Comparison of ENCODE assay signal across 18 mouse cellular contexts in genomic region chr16:84987724-84988287, GRCm38 (mm10).
A peak's percentile ranks its signal among the peaks of the same experiment; 100 is the strongest.
DNase-seq lines count a peak whose midpoint lies in the region; ATAC-seq lines count a peak whose summit lies in the region.
"Had no signal": no experiment of that assay in that cellular context is flagged by ENCODE, and none has a peak within 500 bp of the region (broad histone marks: within the 10 kb centered on the region; RNA-seq: fewer than 3 reads in every experiment).

No protein-coding gene starts in this region.

- no peak overlapping the region for H3K27ac ChIP-seq in neural tube, embryonic 12.5 days
- H3K27ac ChIP-seq in neural tube, embryonic 15.5 days (replicated peaks): no peak overlapping the region
- H3K27ac ChIP-seq in hindbrain, embryonic 14.5 days: no peak overlapping the region
- H3K27ac ChIP-seq: liver, embryonic 15.5 days had no signal

- no peak overlapping the region for H3K4me2 ChIP-seq in neural tube, embryonic 12.5 days (replicated peaks)
- no peak overlapping the region for H3K4me2 ChIP-seq in neural tube, embryonic 15.5 days
- H3K4me2 ChIP-seq in hindbrain, embryonic 14.5 days (replicated peaks): no peak overlapping the region
- H3K4me2 ChIP-seq: liver, embryonic 15.5 days had no signal

- DNase-seq in embryo, embryonic 11 days: peak; percentile 18
- DNase-seq in embryo, embryonic 10.5 days (ENCODE audit: low spot score): no peak
- DNase-seq in hindbrain, embryonic 14.5 days (ENCODE audit: low spot score): no peak
- DNase-seq in adrenal gland, postnatal 10 days: no peak
- no peak for DNase-seq in right cerebral cortex, postnatal 25 days
- DNase-seq in left cerebral cortex, postnatal 10 days (ENCODE audit: extremely low spot score in 1 of 2, low spot score in 2 of 2): no peak
- DNase-seq: adrenal gland, adult 8-10 months; cerebellum, postnatal 25 days; heart, postnatal 10 days; kidney, postnatal 14 days; layer of hippocampus, postnatal 36 days; right cerebral cortex, postnatal 14 days; thymus, adult 2 months had no signal

- no peak overlapping the region for H3K9ac ChIP-seq in neural tube, embryonic 12.5 days
- no peak overlapping the region for H3K9ac ChIP-seq in neural tube, embryonic 15.5 days (replicated peaks)
- H3K9ac ChIP-seq in hindbrain, embryonic 14.5 days: no peak overlapping the region
- H3K9ac ChIP-seq: liver, embryonic 15.5 days had no signal

- peaks cover 11% of the 10 kb centered on the region; the same call in 1 of the 2 replicates for H3K36me3 ChIP-seq in neural tube, embryonic 12.5 days
- peaks cover 6% of the 10 kb centered on the region; the same call in 1 of the 2 replicates for H3K36me3 ChIP-seq in neural tube, embryonic 15.5 days
- H3K36me3 ChIP-seq in hindbrain, embryonic 14.5 days (replicated peaks; ENCODE audit: control insufficient read depth, insufficient read depth): peaks cover 21% of the 10 kb centered on the region
- H3K36me3 ChIP-seq: liver, embryonic 15.5 days had no signal

- intact Hi-C loops in left cerebral cortex, postnatal 10 days (cut with DNase I): no loop called here

- ATAC-seq in neural tube, embryonic 12.5 days (ENCODE audit: low FRiP score, low read depth): peak; percentile 78
- ATAC-seq in neural tube, embryonic 15.5 days (ENCODE audit: low FRiP score): no peak
- ATAC-seq in hindbrain, embryonic 14.5 days (ENCODE audit: low FRiP score): peak; percentile 64; the same call in 1 of the 2 replicates
- ATAC-seq: intestine, postnatal 0 days; Patski had no signal

- no peaks in the 10 kb centered on the region for H3K9me3 ChIP-seq in neural tube, embryonic 12.5 days
- H3K9me3 ChIP-seq in neural tube, embryonic 15.5 days (replicated peaks): no peaks in the 10 kb centered on the region
- no peaks in the 10 kb centered on the region for H3K9me3 ChIP-seq in hindbrain, embryonic 14.5 days (ENCODE audit: control insufficient read depth, low read length)
- H3K9me3 ChIP-seq: liver, embryonic 15.5 days had no signal

- H3K4me1 ChIP-seq in neural tube, embryonic 12.5 days: no peaks in the 10 kb centered on the region
- 0 out of 2 replicates have a peak, but pooled peaks cover 10% of the 10 kb centered on the region for H3K4me1 ChIP-seq in neural tube, embryonic 15.5 days
- no peaks in the 10 kb centered on the region; the same call in 1 of the 2 replicates for H3K4me1 ChIP-seq in hindbrain, embryonic 14.5 days (replicated peaks; ENCODE audit: control insufficient read depth, insufficient read depth, low read length)
- H3K4me1 ChIP-seq: liver, embryonic 15.5 days had no signal

- no peak overlapping the region for H3K4me3 ChIP-seq in neural tube, embryonic 12.5 days
- H3K4me3 ChIP-seq in neural tube, embryonic 15.5 days (replicated peaks): no peak overlapping the region
- H3K4me3 ChIP-seq in hindbrain, embryonic 14.5 days (replicated peaks; ENCODE audit: low read length): no peak overlapping the region
- H3K4me3 ChIP-seq: liver, embryonic 15.5 days had no signal

- WGBS in neural tube, embryonic 12.5 days: 68% methylated on average over 8 of the region's 8 CpGs
- WGBS in neural tube, embryonic 15.5 days: 53% methylated on average over 8 of the region's 8 CpGs
- WGBS in hindbrain, embryonic 14.5 days: 53% methylated on average over 8 of the region's 8 CpGs

- no peaks in the 10 kb centered on the region for H3K27me3 ChIP-seq in neural tube, embryonic 12.5 days (replicated peaks)
- H3K27me3 ChIP-seq in neural tube, embryonic 15.5 days (replicated peaks): no peaks in the 10 kb centered on the region
- no peaks in the 10 kb centered on the region for H3K27me3 ChIP-seq in hindbrain, embryonic 14.5 days (ENCODE audit: control insufficient read depth, insufficient read depth, low read length)
- H3K27me3 ChIP-seq: liver, embryonic 15.5 days; Patski had no signal
